In genomic region chr4:101333868-101334267, GRCm38 (mm10) we compare ENCODE assay signal across 28 mouse cellular contexts.
"Had no signal": no experiment of that assay in that cellular context is flagged by ENCODE, and none has a peak within 500 bp of the region (broad histone marks: within the 10 kb centered on the region; RNA-seq: fewer than 3 reads in every experiment).

No protein-coding gene starts in this region.

- H3K27ac ChIP-seq: limb, embryonic 10.5 days; limb, embryonic 12.5 days; limb, embryonic 13.5 days; limb, embryonic 15.5 days; liver, embryonic 12.5 days; liver, embryonic 13.5 days; liver, embryonic 14.5 days; liver, embryonic 15.5 days; lung, embryonic 15.5 days; macrophage; midbrain, embryonic 10.5 days; midbrain, embryonic 12.5 days; midbrain, embryonic 13.5 days; midbrain, embryonic 15.5 days; neural tube, embryonic 12.5 days; neural tube, embryonic 13.5 days had no signal

- H3K36me3 ChIP-seq: limb, embryonic 10.5 days; limb, embryonic 12.5 days; limb, embryonic 13.5 days; limb, embryonic 15.5 days; liver, embryonic 12.5 days; liver, embryonic 13.5 days; liver, embryonic 15.5 days; lung, embryonic 15.5 days; midbrain, embryonic 10.5 days; midbrain, embryonic 12.5 days; midbrain, embryonic 13.5 days; midbrain, embryonic 15.5 days; neural tube, embryonic 12.5 days; neural tube, embryonic 13.5 days had no signal

- DNase-seq: left cerebral cortex, postnatal 4 days; liver; liver, embryonic 13.5 days; liver, postnatal 0 days; lung, adult 18-20 months; lung, adult 2 months; lung, embryonic 14.5 days; lung, postnatal 14 days; lung, postnatal 36 days; midbrain, embryonic 14.5 days had no signal

- H3K9ac ChIP-seq: limb, embryonic 12.5 days; limb, embryonic 13.5 days; limb, embryonic 15.5 days; liver, embryonic 12.5 days; liver, embryonic 13.5 days; liver, embryonic 14.5 days; liver, embryonic 15.5 days; liver, postnatal 0 days; lung, embryonic 14.5 days; lung, embryonic 15.5 days; midbrain, embryonic 12.5 days; midbrain, embryonic 13.5 days; midbrain, embryonic 15.5 days; neural tube, embryonic 12.5 days; neural tube, embryonic 13.5 days had no signal

- H3K4me3 ChIP-seq: limb, embryonic 10.5 days; limb, embryonic 12.5 days; limb, embryonic 13.5 days; limb, embryonic 15.5 days; liver, embryonic 12.5 days; liver, embryonic 13.5 days; liver, embryonic 15.5 days; lung, embryonic 15.5 days; megakaryocyte, embryonic 14.5 days; midbrain, embryonic 10.5 days; midbrain, embryonic 12.5 days; midbrain, embryonic 13.5 days; midbrain, embryonic 15.5 days; myocyte; neural tube, embryonic 12.5 days; neural tube, embryonic 13.5 days had no signal

- H3K4me1 ChIP-seq: limb, embryonic 12.5 days; limb, embryonic 15.5 days; liver, embryonic 12.5 days; liver, embryonic 15.5 days; midbrain, embryonic 12.5 days; midbrain, embryonic 13.5 days; midbrain, embryonic 15.5 days; neural tube, embryonic 12.5 days; neural tube, embryonic 13.5 days had no signal

- ATAC-seq: liver, embryonic 12.5 days; liver, postnatal 0 days; midbrain, embryonic 13.5 days; midbrain, embryonic 15.5 days had no signal

- H3K4me2 ChIP-seq: limb, embryonic 12.5 days; limb, embryonic 13.5 days; limb, embryonic 15.5 days; liver, embryonic 11.5 days; liver, embryonic 12.5 days; liver, embryonic 13.5 days; liver, embryonic 15.5 days; lung, embryonic 14.5 days; lung, embryonic 15.5 days; midbrain, embryonic 12.5 days; midbrain, embryonic 13.5 days; midbrain, embryonic 15.5 days; neural tube, embryonic 12.5 days; neural tube, embryonic 13.5 days had no signal

- H3K9me3 ChIP-seq: limb, embryonic 10.5 days; limb, embryonic 12.5 days; limb, embryonic 13.5 days; limb, embryonic 15.5 days; liver, embryonic 12.5 days; liver, embryonic 13.5 days; liver, embryonic 15.5 days; lung, embryonic 15.5 days; megakaryocyte, embryonic 14.5 days; midbrain, embryonic 10.5 days; midbrain, embryonic 12.5 days; midbrain, embryonic 13.5 days; midbrain, embryonic 15.5 days; neural tube, embryonic 12.5 days; neural tube, embryonic 13.5 days had no signal

- H3K27me3 ChIP-seq: limb, embryonic 12.5 days; limb, embryonic 13.5 days; limb, embryonic 15.5 days; liver, embryonic 12.5 days; liver, embryonic 13.5 days; liver, embryonic 15.5 days; lung, embryonic 15.5 days; midbrain, embryonic 12.5 days; midbrain, embryonic 13.5 days; midbrain, embryonic 15.5 days; neural tube, embryonic 12.5 days; neural tube, embryonic 13.5 days had no signal
